Mouse (Mus musculus) forelimb bud, embryonic 11.5 days (tissue): ENCODE measurements at regions not wholly inside any gene's neighbourhood (a gene's known extent, or its start where the extent isn't known, plus 50 kb on each side); places are given as distances from the start of the nearest gene placed in this dataset.

ENCODE experiments used
- DNase-seq: peaks from one replicate; pipeline ENCODE4 v3.0.0-alpha.2; 2012; ENCODE audit warnings: low read depth, low spot score

- no peak for DNase-seq
Observed at GRCm38 (mm10) chr17:49149896-49150295, 217.7 kb downstream of the Lrfn2 start.

GRCm38 (mm10) chr17:49150971-49151422 lies 218.8 kb downstream of the Lrfn2 start:
- no peak for DNase-seq

- DNase-seq, result no peak
Observed at GRCm38 (mm10) chr17:49153994-49154393, 221.8 kb downstream of the Lrfn2 start.

GRCm38 (mm10) chr17:49155001-49155515 lies 222.9 kb downstream of the Lrfn2 start:
- DNase-seq, result no peak

GRCm38 (mm10) chr17:49157586-49157985 lies 225.4 kb downstream of the Lrfn2 start:
- DNase-seq, result no peak

GRCm38 (mm10) chr17:49171252-49172047 lies 239.3 kb downstream of the Lrfn2 start:
- DNase-seq, result no peak

GRCm38 (mm10) chr17:49172052-49172799 lies 240.0 kb downstream of the Lrfn2 start:
- DNase-seq, result no peak

GRCm38 (mm10) chr17:49172800-49173150 lies 240.6 kb downstream of the Lrfn2 start:
- no peak for DNase-seq

- no peak for DNase-seq
Observed at GRCm38 (mm10) chr17:49177966-49178731, 246.0 kb downstream of the Lrfn2 start.

GRCm38 (mm10) chr17:49182485-49182884 lies 245.7 kb upstream of the Mocs1 start:
- DNase-seq, result peak; percentile 51

- DNase-seq, result no peak
Observed at GRCm38 (mm10) chr17:49183917-49184316, 244.2 kb upstream of the Mocs1 start.

GRCm38 (mm10) chr17:49185052-49185612 lies 243.0 kb upstream of the Mocs1 start:
- no peak for DNase-seq

GRCm38 (mm10) chr17:49189765-49190164 lies 238.4 kb upstream of the Mocs1 start:
- DNase-seq, result peak; percentile 52

- DNase-seq, result no peak
Observed at GRCm38 (mm10) chr17:49190337-49190736, 237.8 kb upstream of the Mocs1 start.

- peak; percentile 66 for DNase-seq
Observed at GRCm38 (mm10) chr17:49196046-49196684, 232.0 kb upstream of the Mocs1 start.

- DNase-seq, result no peak
Observed at GRCm38 (mm10) chr17:49201495-49201894, 226.7 kb upstream of the Mocs1 start.

- DNase-seq, result no peak
Observed at GRCm38 (mm10) chr17:49205095-49205494, 223.1 kb upstream of the Mocs1 start.

- DNase-seq, result no peak
Observed at GRCm38 (mm10) chr17:49205564-49205963, 222.6 kb upstream of the Mocs1 start.

GRCm38 (mm10) chr17:49206708-49207107 lies 221.5 kb upstream of the Mocs1 start:
- DNase-seq, result no peak

- DNase-seq, result no peak
Observed at GRCm38 (mm10) chr17:49208315-49208820, 219.8 kb upstream of the Mocs1 start.

GRCm38 (mm10) chr17:49212918-49213317 lies 215.2 kb upstream of the Mocs1 start:
- DNase-seq, result no peak
